Mouse (Mus musculus): ENCODE data around the gene Patj.

DNA sequence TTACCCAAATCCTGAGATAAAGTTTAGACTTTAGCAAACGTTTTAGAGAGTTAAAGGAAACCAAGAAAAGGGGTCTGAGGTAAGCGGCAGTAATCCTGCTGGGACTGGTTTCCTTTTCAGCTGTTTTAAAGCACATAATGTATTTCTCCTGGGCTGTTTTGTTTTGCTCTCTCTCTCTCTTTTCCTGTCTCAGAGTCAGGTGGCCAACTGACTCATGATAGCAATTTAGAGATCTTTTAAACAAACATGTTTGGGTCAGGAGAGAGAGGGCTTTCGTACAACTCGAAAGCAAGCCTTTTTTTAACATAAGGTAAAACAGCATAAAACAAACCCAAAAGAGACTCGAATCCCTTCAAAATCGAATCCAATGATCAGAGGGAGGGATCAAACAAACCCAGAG, 207.5 kb downstream of the Patj start:
- TF ChIP-seq POLR2A (IDR thresholded peaks at IDR 0.05; ENCODE audit: insufficient read length, low read depth), result no peak
- TF ChIP-seq MAX (IDR thresholded peaks at IDR 0.05; ENCODE audit: low read depth), result no peak
- TF ChIP-seq E2F4 (IDR thresholded peaks at IDR 0.05; ENCODE audit: insufficient read depth), result no peak
- no peak for TF ChIP-seq POLR2AphosphoS2 (IDR thresholded peaks at IDR 0.05; ENCODE audit: insufficient read length, low read depth)
- no peak for TF ChIP-seq CEBPB (IDR thresholded peaks at IDR 0.05; ENCODE audit: insufficient read depth, poor library complexity, severe bottlenecking)
- no peak for TF ChIP-seq SRF (IDR thresholded peaks at IDR 0.05; ENCODE audit: control insufficient read depth, insufficient read length, low read depth)
- no peak for TF ChIP-seq MYOD1 (IDR thresholded peaks at IDR 0.05; ENCODE audit: control insufficient read depth in 1 of 3, insufficient read length in 2 of 3, low read depth in 2 of 3)
- TF ChIP-seq USF1 (IDR thresholded peaks at IDR 0.05; ENCODE audit: low read depth), result no peak
- no peak for TF ChIP-seq REST (IDR thresholded peaks at IDR 0.05; ENCODE audit: insufficient read depth, insufficient read length)
- TF ChIP-seq TCF12 (IDR thresholded peaks at IDR 0.05; ENCODE audit: insufficient read depth, poor library complexity, severe bottlenecking), result no peak
